Mouse (Mus musculus) cortical plate, adult 2 months (tissue): ENCODE data around the gene Chp2.

Source experiments
- CTCF ChIP-seq: fragments of 200-500 bp; IDR thresholded peaks from 2 replicates; pipeline ENCODE4 v1.5.1; 2011; ENCODE audit warnings: mild to moderate bottlenecking, control low read depth, low read length; ENCODE audit not compliant: insufficient read depth; ENCODE audit errors: extremely low read depth
- POLR2A ChIP-seq: fragments of 200-500 bp; IDR thresholded peaks from 2 replicates; pipeline ENCODE4 v1.6.1; 2011; ENCODE audit warnings: mild to moderate bottlenecking, low read length, control low read depth; ENCODE audit not compliant: insufficient read depth; ENCODE audit errors: extremely low read depth

- TF ChIP-seq POLR2A (no peak), CTCF (no peak)
Observed at GRCm38 (mm10) chr7:122206121-122206520, 13.2 kb upstream of the Chp2 start.
